Comparison of ENCODE assay signal across 8 mouse cellular contexts in genomic region chr11:96075509-96076220, GRCm38 (mm10). TPM values are rescaled to one million over a fixed set of nuclear protein-coding genes. Genes with fewer than 3 reads are reported as not detected.
DNase-seq lines count a peak whose midpoint lies in the region; ATAC-seq and TF ChIP-seq lines count a peak whose summit lies in the region.

Gene Atp5g1, minus strand, starts transcription at chr11:96075670.

- peak within 1 kb of the TSS; percentile 89 for H3K9ac ChIP-seq in embryonic facial prominence, embryonic 15.5 days
- H3K9ac ChIP-seq in limb, embryonic 14.5 days (ENCODE audit: low read depth, low read length, severe bottlenecking): peak within 1 kb of the TSS; percentile 65
- peak within 1 kb of the TSS; percentile 97 for H3K9ac ChIP-seq in midbrain, postnatal 0 days (replicated peaks; ENCODE audit: low read length, poor library complexity, severe bottlenecking)

- peaks cover 13% of the 10 kb centered on the region for H3K36me3 ChIP-seq in embryonic facial prominence, embryonic 15.5 days
- peaks cover 21% of the 10 kb centered on the region for H3K36me3 ChIP-seq in limb, embryonic 14.5 days (ENCODE audit: control insufficient read depth, insufficient read depth, low read length)
- peaks cover 10% of the 10 kb centered on the region for H3K36me3 ChIP-seq in midbrain, postnatal 0 days (ENCODE audit: insufficient read depth, low read length)

- peaks cover 3% of the 10 kb centered on the region for H3K4me1 ChIP-seq in bone marrow, adult 2 months (ENCODE audit: control insufficient read depth, insufficient read depth, low read length)
- peaks cover 14% of the 10 kb centered on the region for H3K4me1 ChIP-seq in embryonic facial prominence, embryonic 15.5 days
- peaks cover 10% of the 10 kb centered on the region; the same call in 1 of the 2 replicates for H3K4me1 ChIP-seq in limb, embryonic 14.5 days (ENCODE audit: control insufficient read depth, insufficient read depth, low read length)
- no peaks in the 10 kb centered on the region for H3K4me1 ChIP-seq in midbrain, postnatal 0 days (ENCODE audit: insufficient read depth, low read length)

- peak; percentile 97 for ATAC-seq in embryonic facial prominence, embryonic 15.5 days (ENCODE audit: insufficient number of reproducible peaks, low FRiP score, low TSS enrichment, low read depth)
- ATAC-seq in limb, embryonic 14.5 days (ENCODE audit: low FRiP score, low read depth): peak; percentile 98
- ATAC-seq in midbrain, postnatal 0 days (ENCODE audit: low FRiP score): peak; percentile 97

- peak within 1 kb of the TSS; percentile 79 for H3K4me3 ChIP-seq in bone marrow, adult 2 months (replicated peaks; ENCODE audit: control insufficient read depth, low read depth, low read length)
- H3K4me3 ChIP-seq in embryonic facial prominence, embryonic 15.5 days (replicated peaks): peak within 1 kb of the TSS; percentile 91
- H3K4me3 ChIP-seq in limb, embryonic 14.5 days (replicated peaks; ENCODE audit: low read length): peak within 1 kb of the TSS; percentile 65
- H3K4me3 ChIP-seq in midbrain, postnatal 0 days (ENCODE audit: low read depth, low read length): peak within 1 kb of the TSS; percentile 80

- peak within 1 kb of the TSS; percentile 14; the same call in 1 of the 2 replicates for H3K27ac ChIP-seq in bone marrow, adult 2 months (ENCODE audit: control insufficient read depth, insufficient read depth, low read depth, low read length, poor library complexity)
- H3K27ac ChIP-seq in embryonic facial prominence, embryonic 15.5 days (replicated peaks): peak within 1 kb of the TSS; percentile 84
- peak within 1 kb of the TSS; percentile 65 for H3K27ac ChIP-seq in limb, embryonic 14.5 days (replicated peaks; ENCODE audit: low read depth, low read length)
- peak within 1 kb of the TSS; percentile 89 for H3K27ac ChIP-seq in midbrain, postnatal 0 days (ENCODE audit: low read depth, low read length)

- no peak for TF ChIP-seq CTCF in bone marrow, adult 2 months (IDR thresholded peaks at IDR 0.05; ENCODE audit: control insufficient read depth, insufficient read depth, low read length)
- TF ChIP-seq CTCF in midbrain, postnatal 0 days (IDR thresholded peaks at IDR 0.05): peak; percentile 54

- under 1% methylated on average over 37 of the region's 37 CpGs for WGBS in bone marrow, adult 2 months
- under 1% methylated on average over 37 of the region's 37 CpGs for WGBS in embryonic facial prominence, embryonic 15.5 days
- under 1% methylated on average over 37 of the region's 37 CpGs for WGBS in limb, embryonic 14.5 days
- under 1% methylated on average over 37 of the region's 37 CpGs for WGBS in midbrain, postnatal 0 days

- peak; percentile 87 for TF ChIP-seq POLR2A in bone marrow, adult 2 months (IDR thresholded peaks at IDR 0.05; ENCODE audit: borderline replicate concordance, control insufficient read depth, low read depth, low read length)
- 0 out of 2 replicates have a peak, but pooled peaks have one; percentile 74 for TF ChIP-seq POLR2A in limb, embryonic 14.5 days (IDR thresholded peaks at IDR 0.05; ENCODE audit: borderline replicate concordance, extremely low read depth, insufficient read depth, insufficient read length)

- no peaks in the 10 kb centered on the region for H3K27me3 ChIP-seq in embryonic facial prominence, embryonic 15.5 days
- no peaks in the 10 kb centered on the region for H3K27me3 ChIP-seq in limb, embryonic 14.5 days (ENCODE audit: control insufficient read depth, insufficient read depth, low read length)
- H3K27me3 ChIP-seq in midbrain, postnatal 0 days (ENCODE audit: insufficient read depth, low read length): no peaks in the 10 kb centered on the region

- H3K4me2 ChIP-seq in embryonic facial prominence, embryonic 15.5 days (replicated peaks): peak within 1 kb of the TSS; percentile 77
- H3K4me2 ChIP-seq in limb, embryonic 14.5 days (replicated peaks; ENCODE audit: low read depth, low read length, severe bottlenecking): peak within 1 kb of the TSS; percentile 70
- peak within 1 kb of the TSS; percentile 74 for H3K4me2 ChIP-seq in midbrain, postnatal 0 days (ENCODE audit: low read depth, low read length, poor library complexity, severe bottlenecking)

- H3K9me3 ChIP-seq in embryonic facial prominence, embryonic 15.5 days (replicated peaks): no peaks in the 10 kb centered on the region
- H3K9me3 ChIP-seq in limb, embryonic 14.5 days (ENCODE audit: control insufficient read depth, low read length): no peaks in the 10 kb centered on the region
- no peaks in the 10 kb centered on the region for H3K9me3 ChIP-seq in midbrain, postnatal 0 days (ENCODE audit: low read length)

- peak; percentile 100 for DNase-seq in 416B (ENCODE audit: low read depth)
- peak; percentile 100 for DNase-seq in heart, adult 8-10 months (ENCODE audit: low spot score)
- peak; percentile 100 for DNase-seq in kidney, adult 9 months
- DNase-seq in limb, embryonic 14.5 days (ENCODE audit: low spot score): peak; percentile 100
- DNase-seq in midbrain, postnatal 0 days (ENCODE audit: low spot score): peak; percentile 100
- DNase-seq in spleen, postnatal 14 days (ENCODE audit: low spot score in 2 of 2): peak; percentile 93 to 94

RNA-seq across cellular contexts. Expression of gene Atp5g1, which starts in this region (rescaled TPM):
- 93.8 and 117 TPM in 2 replicates for polyA plus RNA-seq in bone marrow, adult 2 months (2011; ENCODE audit: insufficient read depth, insufficient read length, low replicate concordance, missing spikeins)
- 530 and 547 TPM in 2 replicates for polyA plus RNA-seq in embryonic facial prominence, embryonic 15.5 days (2015; fragmentation: Nextera tagmentation; extraction: Ambion mirVana)
- 1,000 to 10,000 TPM; 3,689 to 3,785 (median 3,746) TPM for total RNA-seq in heart, adult 8-10 months (2022)
- polyA plus RNA-seq in limb, embryonic 14.5 days (2012; rRNA removed): 265 and 369 TPM in 2 replicates
- polyA plus RNA-seq in limb, embryonic 14.5 days (2014; fragmentation: Nextera tagmentation; extraction: Ambion mirVana): 678 and 741 TPM in 2 replicates
- total RNA-seq in midbrain, postnatal 0 days (2014; rRNA removed): 469 and 710 TPM in 2 replicates
- 984 and 1,088 TPM in 2 replicates for polyA plus RNA-seq in midbrain, postnatal 0 days (2015; fragmentation: Nextera tagmentation; extraction: Ambion mirVana)

Comparison
In these comparisons a context has a peak if more than half of its experiments do, and no peak if none do; other contexts are left out.
1. Peak in every context shown above with its lines: DNase-seq, ATAC-seq, H3K4me3 ChIP-seq and H3K27ac ChIP-seq.
2. H3K27ac ChIP-seq: peak in every context shown above with its lines; median percentile 89 in midbrain, postnatal 0 days; 84 in embryonic facial prominence, embryonic 15.5 days; 65 in limb, embryonic 14.5 days; 14 in bone marrow, adult 2 months.